Mouse (Mus musculus) limb, embryonic 15.5 days (tissue): Measurements from ENCODE around the gene Sertad2. TPM values are rescaled to one million over a fixed set of nuclear protein-coding genes. Genes with fewer than 3 reads are reported as not detected.
A peak's percentile ranks its signal among the peaks of the same experiment; 100 is the strongest.

ENCODE experiments used
- ATAC-seq: fragments of 200-750 bp; cut with Nextera tagmentation; 2 replicates; pipeline ENCODE4 v1.8.0; 2017; ENCODE audit warnings: low read depth, moderate TSS enrichment; ENCODE audit not compliant: insufficient number of reproducible peaks, low FRiP score, low TSS enrichment
- H3K27ac ChIP-seq: fragments of 300-500 bp; sonication (generic); 2 replicates; pipeline ENCODE4 v1.5.1; 2015; ENCODE audit warnings: moderate library complexity, mild to moderate bottlenecking, inconsistent platforms
- H3K27me3 ChIP-seq: fragments of 300-500 bp; sonication (generic); 2 replicates; pipeline ENCODE4 v1.6.1; 2015; ENCODE audit warnings: inconsistent platforms
- H3K36me3 ChIP-seq: fragments of 300-500 bp; sonication (generic); 2 replicates; pipeline ENCODE4 v1.6.1; 2015; ENCODE audit warnings: inconsistent platforms
- H3K4me1 ChIP-seq: fragments of 300-500 bp; sonication (generic); 2 replicates; pipeline ENCODE4 v1.6.1; 2015; ENCODE audit warnings: inconsistent platforms
- H3K4me2 ChIP-seq: fragments of 300-500 bp; sonication (generic); 2 replicates; pipeline ENCODE4 v1.6.1; 2015; ENCODE audit warnings: mild to moderate bottlenecking, inconsistent platforms
- H3K4me3 ChIP-seq: fragments of 300-500 bp; sonication (generic); 2 replicates; pipeline ENCODE4 v1.5.1; 2015; ENCODE audit warnings: mild to moderate bottlenecking, inconsistent platforms
- H3K9ac ChIP-seq: fragments of 300-500 bp; sonication (generic); 2 replicates; pipeline ENCODE4 v1.6.1; 2015; ENCODE audit warnings: inconsistent platforms
- H3K9me3 ChIP-seq: fragments of 300-500 bp; sonication (generic); 2 replicates; pipeline ENCODE4 v1.6.1; 2016; ENCODE audit warnings: inconsistent platforms
- WGBS: fragments of 180-500 bp; shearing (Covaris S2); methylation state at CpG from one replicate; pipeline ENCODE4 v1.1.7; 2015; 5-methylcytosine and 5-hydroxymethylcytosine counted together
- polyA plus RNA-seq: library from polyadenylated mRNA; unstranded; fragments of >200 nt; fragmentation: Nextera tagmentation; extraction: Ambion mirVana; gene quantifications from 2 replicates; pipeline ENCODE4 v1.2.1, GENCODE M21; 2015

Sertad2 gene
- polyA plus RNA-seq: 46.5 and 54.3 TPM in 2 replicates

DNA sequence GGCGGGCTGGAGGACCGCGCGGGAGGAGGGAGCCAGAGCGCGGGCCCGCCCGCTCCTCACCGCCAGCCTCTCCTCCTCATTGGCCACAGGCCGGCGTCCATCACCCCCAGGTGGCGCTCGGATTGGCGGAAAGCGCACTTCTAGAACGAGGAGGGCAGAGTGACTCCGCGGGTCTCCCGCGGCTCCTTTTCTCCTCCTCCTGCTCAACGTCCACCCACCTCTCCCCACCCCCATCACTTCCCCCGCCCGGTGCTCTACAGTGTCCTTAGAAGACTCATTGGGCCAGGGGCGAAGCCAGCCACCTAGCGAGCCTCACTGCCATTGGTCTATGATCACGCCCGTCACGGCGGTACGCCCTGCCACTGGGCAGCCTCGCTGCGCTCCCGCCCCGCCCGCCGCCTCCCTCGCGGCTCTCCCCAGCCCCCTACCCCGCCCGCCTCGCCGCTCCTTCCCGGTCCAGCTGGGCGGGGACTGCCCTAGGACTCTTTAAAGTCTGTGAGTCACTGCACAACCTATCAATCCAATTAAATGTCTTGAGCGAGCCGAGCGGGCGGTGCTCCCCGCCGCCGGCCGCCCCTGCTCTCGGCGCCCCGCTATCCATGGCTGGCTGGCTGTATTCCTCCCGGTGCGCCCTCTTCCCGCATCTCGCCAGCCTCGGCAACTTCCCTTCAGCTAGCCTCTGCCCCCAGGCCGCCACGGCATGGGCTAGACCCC is at the start of gene Sertad2:
Sertad2 (plus strand) TSS at position 515 of the 714 bp plus-strand sequence.
- ATAC-seq: peak; percentile 99

GRCm38 (mm10) chr11:20493922-20494626 is 49.0 kb upstream of the Sertad2 start:
- no peak for ATAC-seq
- H3K4me1 ChIP-seq: no peaks in the 10 kb centered on the region
- WGBS: 74% methylated on average over 6 of the region's 6 CpGs
- H3K27me3 ChIP-seq: no peaks in the 10 kb centered on the region
- no peak overlapping the region for H3K4me3 ChIP-seq
- H3K4me2 ChIP-seq: no peak overlapping the region
- no peaks in the 10 kb centered on the region for H3K9me3 ChIP-seq
- H3K36me3 ChIP-seq: no peaks in the 10 kb centered on the region
- no peak overlapping the region for H3K9ac ChIP-seq
- no peak overlapping the region for H3K27ac ChIP-seq

More for the DNA sequence above, at the start of gene Sertad2:
- H3K27ac ChIP-seq: peak within 1 kb of the TSS; percentile 97
- H3K36me3 ChIP-seq: no peaks in the 10 kb centered on the region
- peak within 1 kb of the TSS; percentile 64 for H3K4me2 ChIP-seq
- H3K9ac ChIP-seq: peak within 1 kb of the TSS; percentile 69
- no peaks in the 10 kb centered on the region for H3K27me3 ChIP-seq
- H3K4me3 ChIP-seq: peak within 1 kb of the TSS; percentile 88
- H3K9me3 ChIP-seq: no peaks in the 10 kb centered on the region
- peaks cover 19% of the 10 kb centered on the region for H3K4me1 ChIP-seq
- under 1% methylated on average over 56 of the region's 62 CpGs for WGBS

DNA sequence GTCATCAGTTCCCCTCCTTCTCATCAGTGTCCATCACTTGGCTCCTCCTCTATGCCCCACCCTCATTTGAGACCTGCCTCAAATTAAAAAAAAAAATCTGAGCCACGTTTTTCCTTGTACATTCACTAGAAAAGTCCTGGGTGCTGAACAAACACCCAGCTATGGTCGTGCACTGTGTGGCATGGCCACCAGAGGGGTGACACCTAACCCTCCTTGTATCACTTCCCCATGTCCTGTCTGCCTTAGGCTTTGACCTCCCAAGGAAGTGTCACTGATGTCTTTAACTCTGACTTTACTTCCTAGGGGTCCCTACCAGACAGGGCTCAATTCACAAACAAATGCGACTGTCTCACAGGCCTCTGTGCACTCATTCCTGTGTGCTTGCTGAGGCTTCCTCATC is 42.5 kb upstream of the Sertad2 start:
- no peak overlapping the region for H3K27ac ChIP-seq
- H3K9ac ChIP-seq: no peak overlapping the region
- H3K4me2 ChIP-seq: no peak overlapping the region
- no peak for ATAC-seq
- no peaks in the 10 kb centered on the region for H3K27me3 ChIP-seq
- H3K4me3 ChIP-seq: no peak overlapping the region
- H3K36me3 ChIP-seq: no peaks in the 10 kb centered on the region
- no peaks in the 10 kb centered on the region for H3K9me3 ChIP-seq
- 40% methylated on average over 3 of the region's 3 CpGs for WGBS
- H3K4me1 ChIP-seq: no peaks in the 10 kb centered on the region

DNA sequence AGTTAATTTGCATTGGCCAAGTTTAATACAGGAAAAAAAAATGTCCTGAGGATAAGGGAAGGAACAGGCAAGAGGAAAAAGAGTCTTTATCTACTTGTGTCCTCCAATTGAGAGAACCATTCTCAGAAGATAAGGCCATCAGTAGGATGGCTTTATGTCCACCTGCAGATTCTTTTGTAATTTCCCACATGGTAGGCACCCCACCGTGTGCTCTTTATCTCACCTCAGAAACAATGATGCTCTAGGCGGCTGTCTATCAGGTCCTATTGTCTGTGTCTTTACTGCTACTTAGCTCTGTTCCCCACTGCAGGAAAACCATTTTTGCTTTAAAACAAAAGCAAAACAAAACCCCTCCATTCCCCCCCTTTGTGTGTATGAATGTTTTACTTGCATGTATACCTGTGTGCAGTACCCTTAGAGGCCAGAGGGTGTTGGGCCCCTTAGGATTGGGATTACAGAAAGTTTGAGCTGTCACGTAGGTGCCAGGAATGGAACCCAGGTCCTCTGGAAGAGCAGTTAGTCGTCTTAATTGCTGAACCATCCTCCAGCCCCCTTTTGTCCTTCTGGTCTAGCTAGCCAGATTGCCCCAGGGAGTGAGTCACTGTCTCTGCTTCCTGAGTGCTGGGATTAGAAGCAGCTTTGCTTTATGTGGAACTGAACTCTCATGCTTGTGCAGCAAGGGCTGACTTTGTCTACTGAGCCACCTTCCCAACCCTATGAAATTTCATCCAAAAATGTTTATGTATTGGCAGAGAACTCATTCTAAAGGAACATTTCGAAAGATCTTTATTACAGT is 41.7 kb upstream of the Sertad2 start:
- Histone ChIP-seq H3K27me3 (no peaks in the 10 kb centered on the region), H3K9ac (no peak overlapping the region), H3K27ac (no peak overlapping the region), H3K4me2 (no peak overlapping the region), H3K4me1 (0 out of 2 replicates have a peak, but pooled peaks cover 2% of the 10 kb centered on the region), H3K9me3 (no peaks in the 10 kb centered on the region), H3K4me3 (no peak overlapping the region), H3K36me3 (no peaks in the 10 kb centered on the region)
- WGBS: 69% methylated on average over 5 of the region's 5 CpGs
- no peak for ATAC-seq

DNA sequence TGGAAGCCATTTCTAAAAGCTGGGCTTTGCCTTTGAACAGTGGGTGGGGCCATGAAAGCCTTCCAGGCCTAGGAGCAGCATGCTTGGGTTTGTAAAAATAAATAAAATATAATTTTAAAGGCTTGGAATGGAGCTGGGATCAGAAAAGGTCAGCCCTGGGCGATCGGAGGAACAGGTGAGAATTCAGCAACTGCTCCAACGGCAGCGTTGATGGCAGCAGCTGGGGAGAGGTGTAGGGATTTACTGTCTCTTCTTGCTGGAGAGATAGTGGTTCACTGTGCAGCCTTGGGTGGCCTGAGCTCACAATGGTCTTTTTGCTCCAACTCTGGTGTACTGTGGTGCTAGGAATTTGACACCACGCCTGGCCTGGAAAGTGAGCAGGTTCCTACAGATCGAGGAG is 29.5 kb upstream of the Sertad2 start:
- Histone ChIP-seq H3K4me2 (no peak overlapping the region), H3K27me3 (no peaks in the 10 kb centered on the region), H3K4me3 (no peak overlapping the region)

DNA sequence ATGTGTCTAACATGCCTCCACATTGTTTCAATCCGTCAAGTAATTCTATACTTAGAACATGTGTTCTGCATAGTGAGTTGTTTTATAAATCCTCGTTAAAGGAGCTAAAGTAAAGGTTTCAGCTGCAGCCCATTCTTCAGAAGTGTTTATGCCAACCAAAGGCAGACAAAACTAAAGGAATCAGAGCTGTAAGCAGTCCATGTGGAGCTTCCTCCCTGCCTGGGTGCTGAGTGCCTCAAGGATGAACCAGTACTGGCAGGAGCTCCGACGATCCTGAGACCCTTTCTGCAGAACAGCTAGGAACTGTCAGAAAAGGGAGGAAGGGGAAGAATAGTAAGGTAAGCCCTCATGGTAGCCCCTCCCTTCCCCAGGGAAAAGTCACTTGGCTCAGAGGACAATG is 28.3 kb upstream of the Sertad2 start:
- H3K27ac ChIP-seq: peak overlapping the region; percentile 51
- peaks cover 21% of the 10 kb centered on the region for H3K4me1 ChIP-seq
- no peak overlapping the region for H3K4me3 ChIP-seq
- no peak overlapping the region for H3K9ac ChIP-seq
- no peak overlapping the region for H3K4me2 ChIP-seq
- 32% methylated on average over 4 of the region's 4 CpGs for WGBS
- no peaks in the 10 kb centered on the region for H3K9me3 ChIP-seq
- no peaks in the 10 kb centered on the region for H3K27me3 ChIP-seq
- no peaks in the 10 kb centered on the region for H3K36me3 ChIP-seq
- ATAC-seq: no peak

More for the DNA sequence above, 29.5 kb upstream of the Sertad2 start:
- Histone ChIP-seq H3K4me1 (peaks cover 21% of the 10 kb centered on the region), H3K9me3 (no peaks in the 10 kb centered on the region), H3K36me3 (no peaks in the 10 kb centered on the region), H3K27ac (0 out of 2 replicates have a peak overlapping the region, but pooled peaks have one; percentile 38), H3K9ac (no peak overlapping the region)
- ATAC-seq: no peak
- WGBS: 61% methylated on average over 6 of the region's 6 CpGs

DNA sequence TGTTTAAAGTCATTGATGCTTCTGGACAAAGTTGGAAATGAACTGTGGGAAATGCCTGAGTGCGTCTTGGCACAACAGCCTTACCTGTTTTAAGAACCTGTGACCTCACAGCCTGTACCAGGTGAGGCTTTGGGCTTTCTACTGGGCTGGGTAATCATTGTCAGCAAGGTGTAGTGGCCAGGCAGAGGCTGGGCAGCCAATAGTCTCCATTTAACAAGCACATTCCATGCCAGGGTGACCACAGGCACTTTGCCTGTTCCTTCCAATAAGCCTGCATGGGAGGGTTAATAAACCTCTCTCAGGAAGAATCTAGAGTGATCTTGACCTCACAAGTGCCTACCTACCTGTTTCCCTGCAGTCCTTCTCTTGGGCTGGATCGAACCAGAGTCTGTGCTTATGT is 21.7 kb upstream of the Sertad2 start:
- Histone ChIP-seq H3K27ac (no peak overlapping the region), H3K9ac (no peak overlapping the region), H3K4me1 (no peaks in the 10 kb centered on the region), H3K9me3 (no peaks in the 10 kb centered on the region), H3K4me2 (no peak overlapping the region), H3K4me3 (no peak overlapping the region), H3K36me3 (no peaks in the 10 kb centered on the region), H3K27me3 (no peaks in the 10 kb centered on the region)
- ATAC-seq: no peak
- 90% methylated on average over 2 of the region's 2 CpGs for WGBS

DNA sequence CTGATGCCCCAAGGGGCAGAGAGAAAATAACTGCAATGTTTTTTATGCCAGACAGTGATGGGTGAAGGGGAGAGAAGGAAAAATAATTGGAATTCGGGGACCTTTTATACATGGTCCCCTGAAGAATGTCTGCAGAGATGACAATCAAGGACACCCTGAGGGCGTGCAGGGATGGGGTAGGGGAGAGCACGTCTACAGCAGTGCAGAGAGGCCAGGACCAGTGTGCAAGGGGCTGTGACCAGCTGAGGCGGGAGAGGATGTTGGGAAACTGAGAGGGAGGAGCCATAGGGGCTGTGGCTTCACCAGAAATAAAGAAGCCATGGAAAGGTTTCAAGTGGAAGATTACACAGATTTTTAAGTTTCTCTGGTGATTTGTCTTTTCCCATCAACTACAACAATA is 20.3 kb upstream of the Sertad2 start:
- WGBS: 55% methylated on average over 4 of the region's 4 CpGs
- Histone ChIP-seq H3K27ac (no peak overlapping the region), H3K9me3 (no peaks in the 10 kb centered on the region), H3K4me3 (no peak overlapping the region), H3K9ac (no peak overlapping the region), H3K4me2 (no peak overlapping the region), H3K36me3 (no peaks in the 10 kb centered on the region), H3K4me1 (no peaks in the 10 kb centered on the region), H3K27me3 (no peaks in the 10 kb centered on the region)
- ATAC-seq: no peak

DNA sequence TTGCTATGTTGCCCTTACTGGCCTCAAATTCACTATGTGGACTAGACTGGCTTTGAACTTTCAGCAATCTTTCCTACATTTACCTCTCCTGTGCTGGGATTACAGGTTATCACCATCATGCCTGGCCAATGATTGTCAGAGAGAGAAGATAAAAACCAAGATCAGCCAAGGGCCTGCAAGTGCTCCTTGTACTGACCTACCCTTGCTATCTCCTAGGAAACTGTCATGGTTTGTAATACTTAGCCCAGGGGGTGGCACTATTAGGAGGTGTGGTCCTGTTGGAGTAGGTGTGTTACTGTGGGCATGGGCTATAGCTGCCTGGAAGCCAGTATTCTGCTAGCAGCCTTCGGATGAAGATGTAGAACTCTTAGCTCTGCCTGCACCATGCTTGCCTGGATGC is 18.6 kb upstream of the Sertad2 start:
- no peak overlapping the region for H3K4me3 ChIP-seq
- no peak overlapping the region for H3K27ac ChIP-seq
- H3K9me3 ChIP-seq: no peaks in the 10 kb centered on the region
- H3K4me1 ChIP-seq: no peaks in the 10 kb centered on the region
- WGBS: 89% methylated on average over 1 of the region's 1 CpGs
- no peak overlapping the region for H3K4me2 ChIP-seq
- H3K27me3 ChIP-seq: no peaks in the 10 kb centered on the region
- ATAC-seq: no peak
- no peaks in the 10 kb centered on the region for H3K36me3 ChIP-seq
- no peak overlapping the region for H3K9ac ChIP-seq

GRCm38 (mm10) chr11:20525909-20526308 is 17.1 kb upstream of the Sertad2 start:
- Histone ChIP-seq H3K4me2 (no peak overlapping the region), H3K9me3 (no peaks in the 10 kb centered on the region), H3K27me3 (no peaks in the 10 kb centered on the region), H3K27ac (no peak overlapping the region), H3K36me3 (no peaks in the 10 kb centered on the region), H3K4me3 (no peak overlapping the region), H3K9ac (no peak overlapping the region), H3K4me1 (peaks cover 2% of the 10 kb centered on the region; the same call in 1 of the 2 replicates)
- ATAC-seq: no peak
- 83% methylated on average over 8 of the region's 8 CpGs for WGBS

- no peak overlapping the region for H3K4me3 ChIP-seq
- ATAC-seq: no peak
- no peaks in the 10 kb centered on the region for H3K36me3 ChIP-seq
- H3K27ac ChIP-seq: no peak overlapping the region
- no peak overlapping the region for H3K4me2 ChIP-seq
- 94% methylated on average over 3 of the region's 3 CpGs for WGBS
- H3K4me1 ChIP-seq: peaks cover 13% of the 10 kb centered on the region
- H3K27me3 ChIP-seq: no peaks in the 10 kb centered on the region
- no peaks in the 10 kb centered on the region for H3K9me3 ChIP-seq
- H3K9ac ChIP-seq: no peak overlapping the region
These were observed 15.2 kb upstream of the Sertad2 start for GRCm38 (mm10) chr11:20527901-20528300.

DNA sequence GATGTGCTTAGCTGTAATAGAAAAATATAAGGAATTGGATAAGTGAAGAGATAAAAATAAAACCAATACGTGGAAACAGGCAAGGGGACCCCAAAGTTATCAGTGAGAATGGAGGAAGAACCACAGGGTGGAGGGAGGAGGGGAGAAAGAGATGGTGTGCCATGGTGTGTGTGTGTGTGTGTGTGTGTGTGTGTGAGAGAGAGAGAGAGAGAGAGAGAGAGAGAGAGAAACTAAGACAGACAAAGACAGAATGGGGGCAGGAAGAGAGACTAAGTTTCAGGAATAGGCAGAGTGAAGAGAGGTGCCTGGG is 11.4 kb upstream of the Sertad2 start:
- H3K4me2 ChIP-seq: peak overlapping the region; percentile 71
- 12% methylated on average over 1 of the region's 1 CpGs for WGBS
- H3K4me1 ChIP-seq: peaks cover 15% of the 10 kb centered on the region
- no peak for ATAC-seq
- peak overlapping the region; percentile 95 for H3K27ac ChIP-seq
- H3K9ac ChIP-seq: peak overlapping the region; percentile 50
- peak overlapping the region; percentile 51 for H3K4me3 ChIP-seq
- no peaks in the 10 kb centered on the region for H3K27me3 ChIP-seq
- H3K36me3 ChIP-seq: no peaks in the 10 kb centered on the region
- H3K9me3 ChIP-seq: no peaks in the 10 kb centered on the region
